Mouse (Mus musculus) thymus, adult 2 months (tissue): ENCODE data around the gene Myo1g.

Source experiments
- CTCF ChIP-seq: fragments of 200-500 bp; IDR thresholded peaks from 2 replicates; pipeline ENCODE4 v1.5.1; 2012; ENCODE audit warnings: mild to moderate bottlenecking, control low read depth, low read length, moderate library complexity, borderline replicate concordance; ENCODE audit not compliant: control insufficient read depth, poor library complexity, insufficient read depth; ENCODE audit errors: extremely low read depth
- POLR2A ChIP-seq: fragments of 200-500 bp; IDR thresholded peaks from 2 replicates; pipeline ENCODE4 v1.6.1; 2012; ENCODE audit warnings: mild to moderate bottlenecking, low read length, control low read depth, moderate library complexity; ENCODE audit not compliant: control insufficient read depth, poor library complexity, insufficient read depth; ENCODE audit errors: extremely low read depth

DNA sequence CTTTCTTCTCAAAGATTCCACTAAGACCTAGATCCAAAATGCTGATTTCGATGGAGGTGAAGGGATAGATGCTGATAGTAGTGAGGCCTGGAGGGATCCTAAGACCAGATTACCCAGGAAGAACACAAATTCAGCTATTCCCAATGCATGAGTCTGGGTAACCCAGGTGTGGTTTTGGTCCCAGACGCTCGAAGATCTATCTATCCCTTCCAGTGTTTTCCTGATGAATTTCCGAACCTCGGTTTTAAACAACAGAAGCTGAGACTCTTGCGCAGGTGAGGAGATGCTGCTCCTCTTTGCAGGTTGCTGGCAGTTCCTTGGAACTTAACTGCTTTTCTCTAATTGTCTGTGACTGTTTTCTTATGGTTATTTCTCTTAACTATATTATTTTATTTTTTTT lies 46.4 kb downstream of the Myo1g start:
- TF ChIP-seq POLR2A (no peak), CTCF (no peak)
